Mouse (Mus musculus): Measurements from ENCODE around the gene 4931406P16Rik. TPM values are rescaled to one million over a fixed set of nuclear protein-coding genes. Genes with fewer than 3 reads are reported as not detected.

4931406P16Rik gene
- polyA plus RNA-seq, 1 experiment from 2014 or later, result 25.3 TPM

DNA sequence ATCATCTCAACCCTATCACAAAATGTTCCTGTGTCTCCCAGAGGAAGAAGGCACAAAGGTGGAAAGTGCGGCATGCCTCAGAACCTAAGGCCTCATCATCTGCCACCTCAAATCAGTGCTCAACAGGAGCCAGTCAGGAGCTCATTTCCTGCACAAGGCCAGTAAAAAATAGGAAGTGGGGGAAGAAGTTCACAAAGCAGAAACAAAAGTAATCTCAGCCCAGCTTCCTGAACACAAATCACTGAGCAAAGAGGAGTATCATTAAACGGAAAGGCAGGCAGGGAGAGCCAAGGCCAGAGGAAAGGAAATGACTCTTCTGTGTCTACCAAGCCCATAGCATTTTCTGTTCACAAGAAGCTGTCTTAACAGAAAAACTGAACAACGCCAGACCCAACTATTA lies 11.4 kb downstream of the 4931406P16Rik start:
- ATAC-seq, result no peak
- H3K9me3 ChIP-seq (replicated peaks; ENCODE audit: control insufficient read depth, low read length), result no peaks in the 10 kb centered on the region
- no peak overlapping the region for H3K4me3 ChIP-seq (ENCODE audit: low read depth, low read length)
- H3K4me2 ChIP-seq (ENCODE audit: low read length), result no peak overlapping the region
- H3K27me3 ChIP-seq (replicated peaks; ENCODE audit: control insufficient read depth, insufficient read depth, low read length), result no peaks in the 10 kb centered on the region
- 95% methylated on average over 3 of the region's 3 CpGs for WGBS
- H3K27ac ChIP-seq (ENCODE audit: low read depth, low read length), result no peak overlapping the region
- no peaks in the 10 kb centered on the region for H3K36me3 ChIP-seq (ENCODE audit: control insufficient read depth, insufficient read depth, low read length)
- no peak overlapping the region for H3K9ac ChIP-seq (ENCODE audit: low read length)
- no peaks in the 10 kb centered on the region for H3K4me1 ChIP-seq (ENCODE audit: control insufficient read depth, insufficient read depth, low read length)
- no peak for DNase-seq (ENCODE audit: low spot score)

- WGBS, result 78% methylated on average over 2 of the region's 2 CpGs
- Histone ChIP-seq H3K4me2 (ENCODE audit: low read length) (no peak overlapping the region), H3K4me1 (ENCODE audit: control insufficient read depth, insufficient read depth, low read length) (no peaks in the 10 kb centered on the region), H3K27ac (ENCODE audit: low read depth, low read length) (no peak overlapping the region), H3K4me3 (ENCODE audit: low read depth, low read length) (no peak overlapping the region), H3K9me3 (replicated peaks; ENCODE audit: control insufficient read depth, low read length) (no peaks in the 10 kb centered on the region), H3K36me3 (ENCODE audit: control insufficient read depth, insufficient read depth, low read length) (no peaks in the 10 kb centered on the region), H3K9ac (ENCODE audit: low read length) (no peak overlapping the region), H3K27me3 (replicated peaks; ENCODE audit: control insufficient read depth, insufficient read depth, low read length) (no peaks in the 10 kb centered on the region)
- DNase-seq (ENCODE audit: low spot score) (no peak), ATAC-seq (no peak)
Measured at GRCm38 (mm10) chr7:34298818-34299217, 14.5 kb downstream of the 4931406P16Rik start.

GRCm38 (mm10) chr7:34296124-34296523 lies 17.2 kb downstream of the 4931406P16Rik start:
- H3K4me1 ChIP-seq (ENCODE audit: control insufficient read depth, insufficient read depth, low read length), result no peaks in the 10 kb centered on the region
- H3K4me2 ChIP-seq (ENCODE audit: low read length), result no peak overlapping the region
- H3K36me3 ChIP-seq (ENCODE audit: control insufficient read depth, insufficient read depth, low read length), result no peaks in the 10 kb centered on the region
- DNase-seq (ENCODE audit: low spot score) (no peak), ATAC-seq (no peak)
- H3K27ac ChIP-seq (ENCODE audit: low read depth, low read length), result no peak overlapping the region
- 91% methylated on average over 3 of the region's 3 CpGs for WGBS
- no peak overlapping the region for H3K4me3 ChIP-seq (ENCODE audit: low read depth, low read length)
- H3K9me3 ChIP-seq (replicated peaks; ENCODE audit: control insufficient read depth, low read length), result no peaks in the 10 kb centered on the region
- H3K27me3 ChIP-seq (replicated peaks; ENCODE audit: control insufficient read depth, insufficient read depth, low read length), result no peaks in the 10 kb centered on the region
- H3K9ac ChIP-seq (ENCODE audit: low read length), result no peak overlapping the region

- H3K9ac ChIP-seq (ENCODE audit: low read length), result no peak overlapping the region
- no peak overlapping the region for H3K27ac ChIP-seq (ENCODE audit: low read depth, low read length)
- H3K4me1 ChIP-seq (ENCODE audit: control insufficient read depth, insufficient read depth, low read length), result no peaks in the 10 kb centered on the region
- ATAC-seq (no peak), DNase-seq (ENCODE audit: low spot score) (no peak)
- no peaks in the 10 kb centered on the region for H3K9me3 ChIP-seq (replicated peaks; ENCODE audit: control insufficient read depth, low read length)
- no peak overlapping the region for H3K4me3 ChIP-seq (ENCODE audit: low read depth, low read length)
- H3K36me3 ChIP-seq (ENCODE audit: control insufficient read depth, insufficient read depth, low read length), result no peaks in the 10 kb centered on the region
- WGBS, result 92% methylated on average over 2 of the region's 2 CpGs
- no peaks in the 10 kb centered on the region for H3K27me3 ChIP-seq (replicated peaks; ENCODE audit: control insufficient read depth, insufficient read depth, low read length)
- no peak overlapping the region for H3K4me2 ChIP-seq (ENCODE audit: low read length)
Measured at GRCm38 (mm10) chr7:34292633-34293032, 20.7 kb downstream of the 4931406P16Rik start.

DNA sequence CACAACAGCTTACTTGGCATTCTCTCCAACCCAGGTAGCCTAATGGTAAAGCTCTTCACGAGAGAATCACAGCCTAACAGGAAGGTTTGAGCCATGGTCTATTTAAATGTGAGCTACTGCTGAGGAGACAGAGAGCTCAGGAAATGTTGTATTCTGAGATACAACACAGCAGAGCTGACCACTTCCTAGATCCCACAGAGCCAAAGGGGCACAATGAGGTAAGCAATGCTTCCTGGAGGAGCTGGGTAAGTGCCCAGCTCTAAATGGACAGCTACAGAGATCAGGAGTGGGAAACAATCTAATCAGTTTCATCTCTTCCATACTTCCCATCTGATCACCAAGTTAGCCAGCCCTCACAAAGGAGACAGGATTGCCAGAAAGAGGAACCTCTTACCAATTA lies 22.1 kb downstream of the 4931406P16Rik start:
- H3K27me3 ChIP-seq (replicated peaks; ENCODE audit: control insufficient read depth, insufficient read depth, low read length), result no peaks in the 10 kb centered on the region
- 87% methylated on average over 1 of the region's 1 CpGs for WGBS
- H3K27ac ChIP-seq (ENCODE audit: low read depth, low read length), result no peak overlapping the region; the same call in 1 of the 2 replicates
- no peak for ATAC-seq
- no peaks in the 10 kb centered on the region for H3K9me3 ChIP-seq (replicated peaks; ENCODE audit: control insufficient read depth, low read length)
- H3K4me2 ChIP-seq (ENCODE audit: low read length), result no peak overlapping the region
- no peak for DNase-seq (ENCODE audit: low spot score)
- H3K4me1 ChIP-seq (ENCODE audit: control insufficient read depth, insufficient read depth, low read length), result no peaks in the 10 kb centered on the region
- no peak overlapping the region for H3K4me3 ChIP-seq (ENCODE audit: low read depth, low read length)
- no peak overlapping the region for H3K9ac ChIP-seq (ENCODE audit: low read length)
- no peaks in the 10 kb centered on the region for H3K36me3 ChIP-seq (ENCODE audit: control insufficient read depth, insufficient read depth, low read length)

DNA sequence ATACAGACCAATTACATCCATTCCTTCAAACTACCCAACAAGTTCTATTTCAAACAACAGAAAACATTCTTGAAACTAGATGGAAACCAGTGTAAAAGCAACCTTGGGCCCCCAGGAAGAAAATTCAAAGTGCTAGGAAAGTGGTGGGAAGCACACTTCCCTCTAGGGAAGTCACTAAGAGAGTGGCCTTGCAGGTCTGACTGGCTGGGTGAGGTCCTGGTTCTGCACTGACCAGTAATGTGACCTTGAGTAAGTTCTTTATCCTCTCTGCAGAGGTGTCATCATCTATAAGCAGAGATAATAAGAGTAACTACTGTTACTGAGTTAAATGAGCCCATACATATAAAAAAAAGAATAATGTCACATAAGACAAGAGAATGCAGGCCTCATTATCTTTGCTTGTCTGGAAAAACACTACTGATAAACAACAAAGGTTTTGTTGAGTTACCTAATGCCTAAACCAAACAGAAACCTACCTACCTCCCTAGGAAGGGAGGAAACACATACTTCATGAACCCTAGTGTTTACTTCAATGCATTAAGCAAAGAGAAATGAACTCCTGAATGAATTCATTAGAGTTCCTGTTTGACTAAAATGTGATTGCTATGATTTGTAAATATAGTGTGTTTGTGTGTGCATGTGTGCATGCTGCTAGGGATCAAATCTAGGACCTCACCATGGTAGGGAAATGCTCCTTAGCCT lies 22.8 kb downstream of the 4931406P16Rik start:
- Histone ChIP-seq H3K27ac (ENCODE audit: low read depth, low read length) (no peak overlapping the region; the same call in 1 of the 2 replicates), H3K4me3 (ENCODE audit: low read depth, low read length) (no peak overlapping the region), H3K36me3 (ENCODE audit: control insufficient read depth, insufficient read depth, low read length) (peaks cover under 1% of the 10 kb centered on the region; the same call in 1 of the 2 replicates), H3K9me3 (replicated peaks; ENCODE audit: control insufficient read depth, low read length) (no peaks in the 10 kb centered on the region), H3K27me3 (replicated peaks; ENCODE audit: control insufficient read depth, insufficient read depth, low read length) (no peaks in the 10 kb centered on the region), H3K4me2 (ENCODE audit: low read length) (no peak overlapping the region), H3K4me1 (ENCODE audit: control insufficient read depth, insufficient read depth, low read length) (no peaks in the 10 kb centered on the region), H3K9ac (ENCODE audit: low read length) (no peak overlapping the region)
- ATAC-seq (no peak), DNase-seq (ENCODE audit: low spot score) (no peak)

DNA sequence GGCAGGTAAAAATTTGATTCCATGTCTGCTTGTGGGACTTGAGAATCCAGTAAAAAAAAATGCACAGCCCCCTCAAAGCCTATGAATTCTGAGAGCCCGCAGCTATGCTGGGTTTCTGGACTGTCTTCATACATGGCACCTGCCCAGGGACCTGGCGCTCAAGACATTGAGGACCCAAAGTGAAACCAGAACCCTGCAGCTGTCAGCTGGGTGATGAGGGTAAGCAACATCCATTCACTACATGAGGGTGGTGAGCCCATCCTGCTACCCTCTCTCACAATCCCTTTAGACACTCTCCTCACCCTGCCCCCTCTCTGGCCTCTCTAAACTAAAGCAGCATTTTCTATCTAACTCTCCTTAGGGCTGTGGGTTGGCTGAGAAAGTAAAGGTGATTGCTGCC lies 35.7 kb downstream of the 4931406P16Rik start:
- no peaks in the 10 kb centered on the region for H3K9me3 ChIP-seq (replicated peaks; ENCODE audit: control insufficient read depth, low read length)
- H3K4me3 ChIP-seq (ENCODE audit: low read depth, low read length), result no peak overlapping the region
- ATAC-seq, result no peak
- H3K4me1 ChIP-seq (ENCODE audit: control insufficient read depth, insufficient read depth, low read length), result no peaks in the 10 kb centered on the region
- 0 out of 2 replicates have a peak, but pooled peaks cover 3% of the 10 kb centered on the region for H3K36me3 ChIP-seq (ENCODE audit: control insufficient read depth, insufficient read depth, low read length)
- no peak overlapping the region for H3K9ac ChIP-seq (ENCODE audit: low read length)
- no peak for DNase-seq (ENCODE audit: low spot score)
- no peak overlapping the region for H3K4me2 ChIP-seq (ENCODE audit: low read length)
- 100% methylated on average over 2 of the region's 2 CpGs for WGBS
- no peaks in the 10 kb centered on the region for H3K27me3 ChIP-seq (replicated peaks; ENCODE audit: control insufficient read depth, insufficient read depth, low read length)
- no peak overlapping the region for H3K27ac ChIP-seq (ENCODE audit: low read depth, low read length)

DNA sequence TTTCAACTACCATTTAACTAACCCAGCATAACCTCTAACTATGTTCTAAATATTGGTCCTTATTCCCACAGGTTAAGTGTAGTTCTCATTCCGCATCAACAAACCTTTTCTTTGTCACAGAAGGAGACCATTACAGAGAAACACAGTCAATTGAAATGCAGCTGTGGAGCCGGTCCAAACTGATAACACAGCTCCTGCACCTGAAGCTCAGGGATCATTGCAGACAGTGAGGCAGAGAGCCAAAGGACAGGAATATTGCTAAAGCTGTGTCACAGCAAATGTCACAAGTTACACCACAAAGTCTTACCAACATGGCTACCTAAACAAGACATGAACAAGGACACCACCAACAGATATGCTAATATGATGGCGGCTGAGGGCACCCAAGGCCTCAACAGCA lies 37.3 kb downstream of the 4931406P16Rik start:
- Histone ChIP-seq H3K36me3 (ENCODE audit: control insufficient read depth, insufficient read depth, low read length) (no peaks in the 10 kb centered on the region), H3K4me3 (ENCODE audit: low read depth, low read length) (no peak overlapping the region), H3K27me3 (replicated peaks; ENCODE audit: control insufficient read depth, insufficient read depth, low read length) (no peaks in the 10 kb centered on the region), H3K4me2 (ENCODE audit: low read length) (no peak overlapping the region), H3K27ac (ENCODE audit: low read depth, low read length) (no peak overlapping the region), H3K4me1 (ENCODE audit: control insufficient read depth, insufficient read depth, low read length) (no peaks in the 10 kb centered on the region), H3K9ac (ENCODE audit: low read length) (no peak overlapping the region), H3K9me3 (replicated peaks; ENCODE audit: control insufficient read depth, low read length) (no peaks in the 10 kb centered on the region)
- ATAC-seq (no peak), DNase-seq (ENCODE audit: low spot score) (no peak)
- 84% methylated on average over 3 of the region's 3 CpGs for WGBS

GRCm38 (mm10) chr7:34272465-34272864 lies 40.9 kb downstream of the 4931406P16Rik start:
- H3K4me2 ChIP-seq (ENCODE audit: low read length), result no peak overlapping the region
- ATAC-seq (no peak), DNase-seq (ENCODE audit: low spot score) (no peak)
- 72% methylated on average over 4 of the region's 4 CpGs for WGBS
- no peaks in the 10 kb centered on the region for H3K4me1 ChIP-seq (ENCODE audit: control insufficient read depth, insufficient read depth, low read length)
- H3K36me3 ChIP-seq (ENCODE audit: control insufficient read depth, insufficient read depth, low read length), result no peaks in the 10 kb centered on the region
- no peaks in the 10 kb centered on the region for H3K27me3 ChIP-seq (replicated peaks; ENCODE audit: control insufficient read depth, insufficient read depth, low read length)
- H3K9me3 ChIP-seq (replicated peaks; ENCODE audit: control insufficient read depth, low read length), result no peaks in the 10 kb centered on the region
- H3K9ac ChIP-seq (ENCODE audit: low read length), result no peak overlapping the region
- no peak overlapping the region for H3K27ac ChIP-seq (ENCODE audit: low read depth, low read length)
- H3K4me3 ChIP-seq (ENCODE audit: low read depth, low read length), result no peak overlapping the region
